Mouse (Mus musculus): ENCODE results near the gene Fam131c.

DNA sequence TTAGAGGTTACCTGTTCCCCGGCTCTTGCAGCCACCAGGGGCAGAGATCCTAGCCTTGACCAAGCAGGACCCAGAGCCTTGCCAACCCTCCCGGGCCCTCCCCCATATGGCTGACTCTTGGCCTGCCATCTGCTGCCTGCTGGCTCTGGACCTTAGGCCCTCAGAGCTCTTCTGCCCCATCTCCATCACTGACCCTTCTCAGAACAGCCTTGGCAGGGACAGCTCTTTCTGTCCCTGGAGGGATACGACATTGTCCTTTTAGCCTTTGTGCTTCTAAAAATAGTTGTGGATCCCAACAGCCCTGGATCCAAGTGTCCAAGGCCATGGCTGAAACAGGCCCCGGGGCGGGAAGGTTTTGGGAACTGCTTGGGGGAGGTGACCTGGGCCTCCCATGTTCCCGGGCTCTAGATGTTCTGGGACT, 43.2 kb upstream of the Fam131c start:
- no peak for TF ChIP-seq FLI1 (IDR thresholded peaks at IDR 0.05; ENCODE audit: low read length)
- no peak for TF ChIP-seq GATA1 (IDR thresholded peaks at IDR 0.05; ENCODE audit: borderline replicate concordance, low read length)
